Mouse (Mus musculus) liver, embryonic 12.5 days (tissue): ENCODE data around the gene Tlr12. TPM values are rescaled to one million over a fixed set of nuclear protein-coding genes. Genes with fewer than 3 reads are reported as not detected.

ENCODE experiments used
- ATAC-seq: fragments of 200-750 bp; cut with Nextera tagmentation; 2 replicates; pipeline ENCODE4 v1.8.0; 2017; ENCODE audit warnings: moderate number of reproducible peaks, mild to moderate bottlenecking, moderate library complexity
- H3K27ac ChIP-seq: fragments of 300-500 bp; sonication (generic); 2 replicates; pipeline ENCODE4 v1.5.1; 2016; ENCODE audit warnings: mild to moderate bottlenecking
- H3K27me3 ChIP-seq: fragments of 300-500 bp; sonication (generic); replicated peaks from 2 replicates; pipeline ENCODE4 v1.6.1; 2016; ENCODE audit warnings: mild to moderate bottlenecking, moderate library complexity
- H3K36me3 ChIP-seq: fragments of 300-500 bp; sonication (generic); 2 replicates; pipeline ENCODE4 v1.6.1; 2016; ENCODE audit warnings: mild to moderate bottlenecking, moderate library complexity
- H3K4me1 ChIP-seq: fragments of 300-500 bp; sonication (generic); 2 replicates; pipeline ENCODE4 v1.6.1; 2016
- H3K4me2 ChIP-seq: fragments of 300-500 bp; sonication (generic); 2 replicates; pipeline ENCODE4 v1.6.1; 2016; ENCODE audit warnings: mild to moderate bottlenecking, moderate library complexity
- H3K4me3 ChIP-seq: fragments of 300-500 bp; sonication (generic); 2 replicates; pipeline ENCODE4 v1.5.1; 2016; ENCODE audit warnings: mild to moderate bottlenecking, moderate library complexity
- H3K9ac ChIP-seq: fragments of 300-500 bp; sonication (generic); 2 replicates; pipeline ENCODE4 v1.6.1; 2016; ENCODE audit warnings: mild to moderate bottlenecking, moderate library complexity
- H3K9me3 ChIP-seq: fragments of 300-500 bp; sonication (generic); replicated peaks from 2 replicates; pipeline ENCODE4 v1.6.1; 2016; ENCODE audit warnings: mild to moderate bottlenecking, moderate library complexity
- WGBS: fragments of 180-500 bp; shearing (Covaris S2); methylation state at CpG from one replicate; pipeline ENCODE4 v1.1.7; 2016; ENCODE audit not compliant: insufficient replicate concordance; 5-methylcytosine and 5-hydroxymethylcytosine counted together
- polyA plus RNA-seq: library from polyadenylated mRNA; unstranded; fragments of >200 nt; fragmentation: Nextera tagmentation; extraction: Ambion mirVana; gene quantifications from 2 replicates; pipeline ENCODE4 v1.2.1, GENCODE M21; 2016

Gene Tlr12
- polyA plus RNA-seq, 1 experiment from 2014 or later: 1.5 TPM

DNA sequence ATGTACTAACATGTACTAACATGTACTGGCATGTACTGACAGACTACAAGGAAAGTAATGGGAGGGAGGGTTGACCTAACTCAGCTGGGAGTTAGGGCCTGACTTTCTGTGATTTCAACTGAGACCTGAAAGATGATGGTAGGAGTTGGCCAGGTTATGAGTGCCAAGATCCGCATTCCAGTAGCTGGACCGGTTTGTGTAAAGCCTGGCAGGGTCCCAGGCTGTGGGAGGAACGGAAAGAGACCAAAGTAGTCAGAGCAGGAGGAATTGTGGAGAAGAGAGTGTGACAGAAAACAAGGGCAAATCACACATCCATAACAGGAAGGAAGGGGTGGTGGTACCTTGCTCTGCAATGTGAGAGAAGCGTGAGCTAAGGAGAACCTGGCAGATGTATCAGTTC, 42.6 kb downstream of the Tlr12 start:
- no peaks in the 10 kb centered on the region for H3K4me1 ChIP-seq
- no peak for ATAC-seq
- H3K36me3 ChIP-seq: peaks cover 7% of the 10 kb centered on the region
- no peak overlapping the region for H3K9ac ChIP-seq
- no peak overlapping the region for H3K4me2 ChIP-seq
- no peak overlapping the region for H3K4me3 ChIP-seq
- WGBS: 78% methylated on average over 4 of the region's 4 CpGs
- no peaks in the 10 kb centered on the region for H3K27me3 ChIP-seq
- H3K27ac ChIP-seq: no peak overlapping the region
- H3K9me3 ChIP-seq: no peaks in the 10 kb centered on the region

Other genes with a start within 250 kb of the Tlr12 start
- 1.7 and 1.8 TPM in 2 replicates for gene Zscan20, start 8.5 kb downstream of the Tlr12 start, polyA plus RNA-seq
- gene Phc2, start 36.1 kb upstream of the Tlr12 start, polyA plus RNA-seq: 30.9 and 33.2 TPM in 2 replicates
- 0.04 and 0.06 TPM in 2 replicates for gene A3galt2, start 136.7 kb upstream of the Tlr12 start, polyA plus RNA-seq
- gene Zfp362, start 187.4 kb upstream of the Tlr12 start, polyA plus RNA-seq: 12.1 and 12.6 TPM in 2 replicates